Mouse (Mus musculus) cerebellum, adult 2 months (tissue): ENCODE results near the gene Ccdc124. TPM values are rescaled to one million over a fixed set of nuclear protein-coding genes. Genes with fewer than 3 reads are reported as not detected.

Source experiments
- DNase-seq, 2 experiments: peaks; one replicate each; pipeline ENCODE4 v3.0.0; 2021
- H3K27ac ChIP-seq: fragments of 200-500 bp; 2 replicates; pipeline ENCODE4 v1.5.1; 2012; ENCODE audit warnings: low read length, control low read depth, inconsistent platforms; ENCODE audit not compliant: insufficient read depth
- H3K27me3 ChIP-seq: fragments of 200-500 bp; 2 replicates; pipeline ENCODE4 v1.6.1; 2012; ENCODE audit warnings: inconsistent platforms, mild to moderate bottlenecking, low read length, moderate library complexity; ENCODE audit not compliant: control insufficient read depth, insufficient read depth
- H3K4me1 ChIP-seq: fragments of 200-500 bp; 2 replicates; pipeline ENCODE4 v1.6.1; 2011; ENCODE audit warnings: low read length; ENCODE audit not compliant: control insufficient read depth, insufficient read depth
- H3K4me3 ChIP-seq: fragments of 200-500 bp; replicated peaks from 2 replicates; pipeline ENCODE3; 2011; ENCODE audit warnings: mild to moderate bottlenecking, low read depth, low read length, control low read depth; ENCODE audit not compliant: insufficient read depth
- CTCF ChIP-seq: fragments of 200-500 bp; IDR thresholded peaks from 2 replicates; pipeline ENCODE4 v1.5.1; 2011; ENCODE audit warnings: low read depth, mild to moderate bottlenecking, control low read depth, low read length, moderate library complexity, borderline replicate concordance; ENCODE audit not compliant: insufficient read depth
- POLR2A ChIP-seq: fragments of 200-500 bp; IDR thresholded peaks from 2 replicates; pipeline ENCODE4 v1.6.1; 2011; ENCODE audit warnings: low read length, control low read depth, borderline replicate concordance; ENCODE audit not compliant: insufficient read depth
- WGBS: fragments of 180-500 bp; shearing (Covaris S2); methylation state at CpG from one replicate; pipeline ENCODE4 v1.1.7; 2018; 5-methylcytosine and 5-hydroxymethylcytosine counted together
- polyA plus RNA-seq: library from polyadenylated mRNA; depleted of rRNA; stranded (reverse); fragments of >200 nt; gene quantifications from 2 replicates; pipeline ENCODE4 v1.2.3, GENCODE M21; 2012

Gene Ccdc124
- polyA plus RNA-seq, 1 experiment, result 145 TPM

DNA sequence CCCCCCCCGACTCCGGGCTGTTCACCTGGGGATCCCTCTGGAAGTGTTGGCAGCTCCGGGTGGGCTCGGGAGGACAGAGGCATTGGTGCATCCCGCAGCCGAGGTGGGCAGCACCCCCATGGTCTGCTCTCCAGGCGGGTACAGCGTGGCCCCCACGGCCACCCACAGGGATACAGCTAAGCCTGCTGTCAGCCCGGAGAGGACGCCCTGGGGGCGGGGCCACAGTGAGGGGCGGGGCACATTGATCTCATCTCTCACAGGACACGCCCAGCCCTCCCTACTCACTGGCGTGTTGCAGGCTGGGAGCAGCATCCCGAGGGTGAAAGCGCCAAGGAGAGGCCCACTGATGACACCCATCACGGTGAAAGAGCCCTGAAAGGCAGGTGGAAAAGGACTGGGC lies 13.9 kb upstream of the Ccdc124 start:
- WGBS, result 11% methylated on average over 18 of the region's 18 CpGs
- DNase-seq, result peak in 1 of 2 experiments; percentile 30

DNA sequence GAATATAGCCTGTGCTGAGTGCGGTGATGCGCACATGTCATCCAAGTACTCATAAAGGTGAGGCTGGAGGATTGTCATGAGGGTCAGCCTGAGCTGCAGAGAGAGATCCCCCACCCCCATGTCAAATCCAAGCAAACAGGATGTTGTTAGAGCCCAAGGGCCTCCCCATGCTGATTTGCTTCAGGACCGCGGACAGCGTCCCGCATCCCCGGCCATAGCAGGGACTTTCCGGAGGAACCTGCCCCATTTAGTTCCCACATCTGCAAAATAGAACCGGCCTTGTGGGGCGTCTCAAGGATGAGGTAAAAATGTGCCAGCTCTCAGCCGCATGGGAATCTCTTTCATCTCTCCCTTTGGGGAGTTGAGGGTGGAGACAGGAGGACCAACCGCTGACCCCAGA lies 11.9 kb upstream of the Ccdc124 start:
- 59% methylated on average over 12 of the region's 12 CpGs for WGBS
- TF ChIP-seq CTCF (no peak), POLR2A (no peak)
- peaks cover 27% of the 10 kb centered on the region for H3K4me1 ChIP-seq
- H3K27me3 ChIP-seq, result no peaks in the 10 kb centered on the region
- no peak overlapping the region for H3K27ac ChIP-seq
- no peak for DNase-seq
- H3K4me3 ChIP-seq, result no peak overlapping the region

More for the DNA sequence above, 13.9 kb upstream of the Ccdc124 start:
- Histone ChIP-seq H3K27ac (no peak overlapping the region), H3K4me3 (no peak overlapping the region), H3K27me3 (no peaks in the 10 kb centered on the region), H3K4me1 (peaks cover 15% of the 10 kb centered on the region)
- no peak for TF ChIP-seq POLR2A
- no peak for TF ChIP-seq CTCF

DNA sequence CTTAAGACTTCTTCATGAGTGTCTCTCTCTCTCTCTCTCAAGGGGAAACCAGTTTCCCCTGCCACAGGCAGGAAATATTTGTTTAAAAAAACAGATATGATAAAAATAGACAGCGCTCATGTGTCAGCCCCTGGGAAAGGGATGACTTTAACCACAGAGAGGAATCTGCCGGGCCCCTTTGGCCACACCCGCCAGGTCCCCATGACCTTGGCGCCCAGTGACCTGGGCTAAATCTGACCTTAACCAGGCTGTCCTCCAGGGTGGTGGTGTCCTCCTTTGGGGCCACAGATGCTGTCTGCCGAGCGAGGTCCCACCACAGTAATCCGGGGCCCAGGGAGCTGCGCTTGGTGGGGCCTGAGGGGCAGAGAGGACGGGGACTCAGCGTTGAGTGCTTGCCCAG lies 10.9 kb upstream of the Ccdc124 start:
- no peak for DNase-seq
- no peaks in the 10 kb centered on the region for H3K27me3 ChIP-seq
- no peak overlapping the region for H3K27ac ChIP-seq
- no peak for TF ChIP-seq CTCF
- TF ChIP-seq POLR2A, result no peak
- H3K4me3 ChIP-seq, result no peak overlapping the region
- WGBS, result 83% methylated on average over 10 of the region's 10 CpGs
- H3K4me1 ChIP-seq, result peaks cover 35% of the 10 kb centered on the region

DNA sequence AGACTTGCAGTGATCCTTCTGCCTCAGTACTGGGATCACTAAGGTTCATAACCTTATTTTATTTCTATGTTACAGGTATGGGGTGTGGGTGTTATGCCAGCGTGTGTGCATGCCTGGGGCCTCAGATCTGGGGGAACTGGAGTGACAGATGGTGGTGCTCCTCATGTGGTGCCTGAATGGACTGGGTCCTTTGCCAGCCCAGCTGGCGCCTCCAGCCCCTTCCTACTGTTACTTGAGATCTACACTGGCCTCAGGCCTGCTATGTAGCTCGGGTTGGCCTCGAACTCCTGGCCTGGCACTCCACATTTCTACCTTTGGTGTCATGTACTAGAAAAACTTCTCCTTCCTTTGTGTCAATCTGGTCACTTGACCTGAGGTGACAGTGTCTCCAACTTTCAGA lies 10.5 kb upstream of the Ccdc124 start:
- Histone ChIP-seq H3K27me3 (no peaks in the 10 kb centered on the region), H3K27ac (no peak overlapping the region), H3K4me3 (no peak overlapping the region), H3K4me1 (peaks cover 40% of the 10 kb centered on the region)
- peak in 1 of 2 experiments; percentile 32 for DNase-seq
- no peak for TF ChIP-seq POLR2A
- TF ChIP-seq CTCF, result no peak
- WGBS, result 13% methylated on average over 4 of the region's 4 CpGs

DNA sequence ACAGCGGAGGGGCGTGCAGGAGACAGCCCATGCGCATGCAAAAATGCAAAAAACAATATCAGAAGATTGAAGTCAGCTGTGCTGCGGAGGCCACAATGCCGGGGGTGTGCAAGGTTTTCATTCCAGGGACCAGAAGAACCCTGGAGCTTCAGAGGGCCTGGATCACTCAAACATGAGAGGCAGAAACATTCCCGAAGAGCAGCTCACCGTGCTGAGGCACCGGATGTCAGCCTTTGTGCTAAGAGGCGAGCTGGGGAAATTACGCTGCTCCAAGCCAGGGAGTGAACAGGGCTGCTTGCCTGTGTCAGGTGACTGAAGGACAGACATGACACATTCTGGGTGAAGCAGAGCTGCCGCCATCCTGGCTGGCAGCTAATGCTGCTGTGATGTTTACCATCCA lies 6.8 kb upstream of the Ccdc124 start:
- peak overlapping the region; percentile 62 for H3K27ac ChIP-seq
- 8% methylated on average over 11 of the region's 11 CpGs for WGBS
- H3K4me1 ChIP-seq, result peaks cover 42% of the 10 kb centered on the region

DNA sequence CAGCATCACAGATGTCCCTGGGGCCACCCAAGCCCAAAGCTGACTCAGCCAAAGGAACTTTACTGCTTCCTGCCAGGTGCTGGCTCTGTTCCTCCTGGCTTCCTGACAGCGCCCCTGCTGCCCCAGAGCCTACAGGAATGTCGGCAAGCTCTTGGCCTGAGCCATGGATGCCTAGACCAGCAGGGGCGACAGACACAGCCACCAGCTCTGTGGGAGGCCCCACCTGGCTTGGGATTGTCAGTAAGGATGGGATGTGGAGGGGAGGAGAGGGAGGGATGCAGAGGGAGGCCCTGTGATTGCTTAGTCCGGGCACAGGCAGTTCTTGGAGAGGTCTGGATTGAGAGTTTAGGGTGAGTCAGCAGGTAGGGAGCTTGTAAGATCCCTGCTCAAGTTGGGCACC lies 6.4 kb upstream of the Ccdc124 start:
- Histone ChIP-seq H3K4me3 (peak overlapping the region; percentile 4), H3K4me1 (peaks cover 38% of the 10 kb centered on the region), H3K27ac (peak overlapping the region; percentile 62), H3K27me3 (no peaks in the 10 kb centered on the region)
- DNase-seq, result peak; percentile 94 to 95
- TF ChIP-seq POLR2A (no peak), CTCF (no peak; the same call in 1 of the 2 replicates)
- WGBS, result 2% methylated on average over 4 of the region's 4 CpGs

More for the DNA sequence above, 6.8 kb upstream of the Ccdc124 start:
- DNase-seq, result peak in 1 of 2 experiments; percentile 50
- H3K4me3 ChIP-seq, result peak overlapping the region; percentile 4
- TF ChIP-seq CTCF, result no peak
- no peak for TF ChIP-seq POLR2A
- no peaks in the 10 kb centered on the region for H3K27me3 ChIP-seq

DNA sequence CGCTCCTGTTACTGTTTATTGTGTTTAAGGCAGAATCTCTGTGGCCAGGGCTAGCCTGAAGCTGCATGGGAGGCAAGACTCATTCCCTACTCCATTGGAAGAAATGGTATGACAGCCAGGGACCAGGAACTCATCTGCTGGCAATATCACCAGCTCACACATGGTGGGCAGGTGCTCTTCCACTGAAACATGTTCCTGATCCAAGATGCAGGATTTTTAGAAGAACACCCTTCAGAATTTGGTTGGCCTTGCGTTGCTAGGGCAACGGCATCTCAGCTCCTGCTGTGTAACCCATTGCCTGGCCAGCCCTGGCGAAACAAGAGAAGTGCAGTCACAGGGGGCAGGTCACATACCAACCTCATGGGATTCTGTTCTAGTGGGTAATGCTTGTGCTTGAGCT lies 5.8 kb upstream of the Ccdc124 start:
- Histone ChIP-seq H3K4me3 (no peak overlapping the region), H3K4me1 (peaks cover 33% of the 10 kb centered on the region), H3K27me3 (no peaks in the 10 kb centered on the region), H3K27ac (peak overlapping the region; percentile 62)
- TF ChIP-seq CTCF (no peak), POLR2A (no peak)
- WGBS, result 14% methylated on average over 4 of the region's 4 CpGs
- DNase-seq, result peak; percentile 65 to 73

DNA sequence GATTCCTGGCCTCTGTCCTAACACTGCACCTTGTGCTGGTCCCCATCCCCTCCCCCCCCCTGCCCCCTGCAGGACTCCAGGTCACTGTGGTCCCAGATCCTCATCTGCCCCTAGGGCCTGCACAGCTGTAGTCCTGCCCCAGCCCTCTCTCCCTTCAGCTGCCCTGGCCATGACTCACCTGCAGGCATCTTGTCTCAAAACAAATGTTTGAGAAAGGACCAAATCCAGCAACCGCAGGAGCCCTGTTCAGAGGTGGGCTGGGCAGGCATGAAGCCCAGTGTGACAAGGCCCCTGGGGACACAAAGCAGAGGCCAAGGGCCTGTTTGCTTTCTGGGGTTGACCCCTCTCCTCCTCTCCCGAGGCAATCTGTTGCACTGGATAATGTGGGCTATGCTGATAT lies 4.4 kb upstream of the Ccdc124 start:
- no peaks in the 10 kb centered on the region for H3K27me3 ChIP-seq
- DNase-seq, result no peak
- H3K4me3 ChIP-seq, result no peak overlapping the region
- TF ChIP-seq CTCF, result no peak
- no peak for TF ChIP-seq POLR2A
- no peak overlapping the region for H3K27ac ChIP-seq
- WGBS, result 36% methylated on average over 2 of the region's 2 CpGs
- H3K4me1 ChIP-seq, result peaks cover 28% of the 10 kb centered on the region
